Mouse (Mus musculus): ENCODE measurements around the gene Cfap298.

DNA sequence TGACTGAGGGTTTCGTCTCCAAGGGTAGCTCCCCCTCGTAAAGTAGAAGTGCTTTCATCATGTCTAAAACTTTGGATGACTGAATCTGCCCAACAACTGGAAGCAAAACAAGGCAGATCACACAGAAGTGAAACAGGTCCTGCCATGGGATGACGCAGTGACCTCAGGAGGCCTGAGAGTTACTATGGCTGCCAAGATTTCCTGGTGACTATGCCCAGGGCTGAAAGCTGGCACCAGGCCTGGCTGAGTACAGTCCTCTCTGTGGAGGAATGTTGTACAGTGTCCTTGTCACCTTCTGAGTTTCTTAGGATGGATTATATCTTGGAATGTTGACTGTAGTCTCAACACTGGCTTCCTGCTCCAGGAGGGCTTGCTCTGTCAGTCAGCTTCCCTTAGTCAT is 37.3 kb downstream of the Cfap298 start:
- TF ChIP-seq CTCF (IDR thresholded peaks at IDR 0.05 in 2 of 3, conservative IDR thresholded peaks at IDR 0.05 in 1 of 3; ENCODE audit: control insufficient read depth in 1 of 3, insufficient read depth in 1 of 3, low read depth in 2 of 3, low read length in 3 of 3, poor library complexity in 1 of 3, severe bottlenecking in 1 of 3) = no peak
- no peak for TF ChIP-seq SIN3A (IDR thresholded peaks at IDR 0.05; ENCODE audit: low read length)
- TF ChIP-seq E2F4 (IDR thresholded peaks at IDR 0.05; ENCODE audit: borderline replicate concordance, low read depth, low read length) = no peak
- TF ChIP-seq POLR2AphosphoS5 (IDR thresholded peaks at IDR 0.05; ENCODE audit: borderline replicate concordance, low read depth, low read length) = no peak
- no peak for TF ChIP-seq MEF2A (IDR thresholded peaks at IDR 0.05; ENCODE audit: extremely low read depth, insufficient replicate concordance, low read depth, low read length, poor library complexity, severe bottlenecking)
- no peak for TF ChIP-seq ETS1 (IDR thresholded peaks at IDR 0.05; ENCODE audit: low read depth, low read length)
- no peak for TF ChIP-seq ELF1 (IDR thresholded peaks at IDR 0.05; ENCODE audit: low read depth, low read length)
- no peak for TF ChIP-seq POLR2A (IDR thresholded peaks at IDR 0.05; ENCODE audit: control insufficient read depth in 1 of 2, insufficient read depth in 1 of 2, low read depth in 1 of 2, low read length in 2 of 2, poor library complexity in 1 of 2)
- no peak for TF ChIP-seq POLR2AphosphoS2 (IDR thresholded peaks at IDR 0.05; ENCODE audit: low read length)
- TF ChIP-seq CHD2 (IDR thresholded peaks at IDR 0.05; ENCODE audit: low read length) = no peak
- no peak for TF ChIP-seq MAZ (IDR thresholded peaks at IDR 0.05; ENCODE audit: low read depth, low read length)
- no peak for TF ChIP-seq RAD21 (IDR thresholded peaks at IDR 0.05; ENCODE audit: low read depth, low read length)

Data from MEL (cell line).